Mouse (Mus musculus) stomach, postnatal 0 days (tissue): ENCODE measurements around the gene Elovl7.

Source experiments
- CTCF ChIP-seq: IDR thresholded peaks from 2 replicates; pipeline ENCODE4 v1.5.1; 2016; ENCODE audit warnings: antibody characterized with exemption, low read depth, mild to moderate bottlenecking, moderate library complexity
- EP300 ChIP-seq: optimal IDR thresholded peaks from 2 replicates; pipeline ENCODE3; 2016; ENCODE audit warnings: antibody characterized with exemption

DNA sequence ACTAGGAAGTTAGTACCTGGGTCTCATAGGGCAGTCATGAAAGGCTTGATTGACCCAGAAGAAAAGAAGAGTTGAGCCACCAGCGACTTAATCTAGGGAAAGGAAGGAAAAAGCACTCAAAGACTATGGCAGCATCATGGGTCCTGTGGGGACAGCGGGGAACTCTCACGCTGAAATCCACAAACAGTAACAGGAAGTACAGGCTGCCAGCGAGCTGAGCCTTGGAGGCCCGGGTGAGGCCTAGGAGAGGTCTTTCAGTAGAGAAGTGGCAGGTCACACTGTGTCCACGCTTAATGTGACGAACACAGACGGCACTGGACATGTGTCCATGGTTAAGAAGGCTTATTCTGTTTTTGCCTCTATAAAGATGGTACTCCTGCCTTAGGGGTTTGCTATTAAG is 34.6 kb upstream of the Elovl7 start:
- TF ChIP-seq CTCF = no peak
- no peak for TF ChIP-seq EP300
